Mouse (Mus musculus) MEL (cell line): ENCODE data around the gene Smad1. TPM values are rescaled to one million over a fixed set of nuclear protein-coding genes. Genes with fewer than 3 reads are reported as not detected.

Source experiments
- DNase-seq: peaks from one replicate; pipeline ENCODE4 v3.0.0; 2011; ENCODE audit warnings: low read depth, low spot score
- H3K27ac ChIP-seq: 2 replicates; pipeline ENCODE4 v1.5.1; 2012; ENCODE audit warnings: low read depth, mild to moderate bottlenecking, control low read depth, low read length, moderate library complexity; ENCODE audit not compliant: control insufficient read depth
- H3K27me3 ChIP-seq, 2 experiments: fragments of 150-350 bp in 1 of 2; sonication (generic) in 1 of 2; 2 replicates each; pipeline ENCODE4 v1.6.1; 2012; ENCODE audit warnings: low read length in 2 of 2, mild to moderate bottlenecking in 2 of 2, improper control_type of control experiment in 1 of 2, moderate library complexity in 1 of 2; ENCODE audit not compliant: insufficient read depth in 2 of 2, control insufficient read depth in 1 of 2
- H3K36me3 ChIP-seq, 2 experiments: 2 replicates each; pipeline ENCODE4 v1.6.1; 2012 to 2014; ENCODE audit warnings: low read length in 2 of 2, improper control_type of control experiment in 1 of 2, inconsistent platforms in 1 of 2, mild to moderate bottlenecking in 1 of 2; ENCODE audit not compliant: insufficient read depth in 2 of 2, control insufficient read depth in 1 of 2
- H3K4me1 ChIP-seq, 2 experiments: fragments of 150-350 bp in 1 of 2; sonication (generic) in 1 of 2; 2 replicates each; pipeline ENCODE4 v1.6.1; 2012; ENCODE audit warnings: low read length in 2 of 2, improper control_type of control experiment in 1 of 2, mild to moderate bottlenecking in 1 of 2; ENCODE audit not compliant: insufficient read depth in 2 of 2, control insufficient read depth in 1 of 2
- H3K4me3 ChIP-seq, 2 experiments: fragments of 150-350 bp in 1 of 2; sonication (generic) in 1 of 2; 2 replicates each; pipeline ENCODE4 v1.5.1; 2012; ENCODE audit warnings: low read depth in 2 of 2, low read length in 2 of 2, mild to moderate bottlenecking in 2 of 2, moderate library complexity in 2 of 2, control low read depth in 1 of 2, improper control_type of control experiment in 1 of 2; ENCODE audit not compliant: control insufficient read depth in 1 of 2, insufficient read depth in 1 of 2
- H3K79me2 ChIP-seq: 2 replicates; pipeline ENCODE4 v1.6.1; 2012; ENCODE audit warnings: mild to moderate bottlenecking, low read length, moderate library complexity; ENCODE audit not compliant: control insufficient read depth, poor library complexity, insufficient read depth
- H3K9ac ChIP-seq: 2 replicates; pipeline ENCODE4 v1.6.1; 2012; ENCODE audit warnings: low read depth, mild to moderate bottlenecking, control low read depth, low read length, moderate library complexity; ENCODE audit not compliant: control insufficient read depth, poor library complexity, severe bottlenecking
- H3K9me3 ChIP-seq: fragments of 150-350 bp; sonication (generic); replicated peaks from 2 replicates; pipeline ENCODE4 v1.6.1; 2012; ENCODE audit warnings: mild to moderate bottlenecking, low read length, improper control_type of control experiment, moderate library complexity; ENCODE audit not compliant: insufficient read depth
- BHLHE40 ChIP-seq: IDR thresholded peaks from 2 replicates; pipeline ENCODE4 v1.6.1; 2012; ENCODE audit warnings: low read depth, mild to moderate bottlenecking, inconsistent platforms, low read length, improper control_type of control experiment, borderline replicate concordance
- CHD1 ChIP-seq: IDR thresholded peaks from 2 replicates; pipeline ENCODE4 v1.6.1; 2012; ENCODE audit warnings: low read depth, mild to moderate bottlenecking, inconsistent platforms, low read length, improper control_type of control experiment
- CHD2 ChIP-seq: IDR thresholded peaks from 2 replicates; pipeline ENCODE4 v1.6.1; 2011; ENCODE audit warnings: low read length, improper control_type of control experiment
- E2F4 ChIP-seq: IDR thresholded peaks from 2 replicates; pipeline ENCODE4 v1.6.1; 2011; ENCODE audit warnings: low read depth, low read length, improper control_type of control experiment, borderline replicate concordance
- ETS1 ChIP-seq: IDR thresholded peaks from 2 replicates; pipeline ENCODE4 v1.6.1; 2012; ENCODE audit warnings: low read depth, mild to moderate bottlenecking, inconsistent platforms, low read length, improper control_type of control experiment, moderate library complexity
- GABPA ChIP-seq: IDR thresholded peaks from 2 replicates; pipeline ENCODE4 v1.6.1; 2012; ENCODE audit warnings: low read depth, mild to moderate bottlenecking, inconsistent platforms, low read length, improper control_type of control experiment, moderate library complexity
- HCFC1 ChIP-seq: IDR thresholded peaks from 2 replicates; pipeline ENCODE4 v1.6.1; 2012; ENCODE audit warnings: low read depth, mild to moderate bottlenecking, inconsistent platforms, low read length, improper control_type of control experiment, moderate library complexity
- KAT2A ChIP-seq: conservative IDR thresholded peaks from 2 replicates; pipeline ENCODE4 v1.6.1; 2012; ENCODE audit warnings: low read depth, low read length, improper control_type of control experiment, inconsistent platforms
- MAFK ChIP-seq: IDR thresholded peaks from 2 replicates; pipeline ENCODE4 v1.6.1; 2011; ENCODE audit warnings: low read depth, mild to moderate bottlenecking, low read length, improper control_type of control experiment, borderline replicate concordance
- MAX ChIP-seq: IDR thresholded peaks from 2 replicates; pipeline ENCODE4 v1.6.1; 2011; ENCODE audit warnings: low read length, improper control_type of control experiment
- MEF2A ChIP-seq: IDR thresholded peaks from 2 replicates; pipeline ENCODE4 v1.6.1; 2014; ENCODE audit warnings: low read depth, mild to moderate bottlenecking, inconsistent platforms, low read length, improper control_type of control experiment; ENCODE audit not compliant: poor library complexity, insufficient replicate concordance, severe bottlenecking; ENCODE audit errors: extremely low read depth
- NELFE ChIP-seq: IDR thresholded peaks from 2 replicates; pipeline ENCODE4 v1.6.1; 2011; ENCODE audit warnings: low read depth, low read length, improper control_type of control experiment
- POLR2A ChIP-seq, 2 experiments: IDR thresholded peaks; 2 replicates each; pipeline ENCODE4 v1.6.1; 2011 to 2012; ENCODE audit warnings: low read length in 2 of 2, mild to moderate bottlenecking in 2 of 2, control low read depth in 1 of 2, improper control_type of control experiment in 1 of 2, low read depth in 1 of 2, moderate library complexity in 1 of 2; ENCODE audit not compliant: control insufficient read depth in 1 of 2, insufficient read depth in 1 of 2, poor library complexity in 1 of 2
- POLR2AphosphoS5 ChIP-seq: IDR thresholded peaks from 2 replicates; pipeline ENCODE4 v1.6.1; 2012; ENCODE audit warnings: low read depth, borderline replicate concordance, mild to moderate bottlenecking, inconsistent platforms, low read length, moderate library complexity, mixed read lengths
- RCOR1 ChIP-seq: IDR thresholded peaks from 2 replicates; pipeline ENCODE4 v1.6.1; 2012; ENCODE audit warnings: low read depth, mild to moderate bottlenecking, inconsistent platforms, low read length, improper control_type of control experiment
- TBP ChIP-seq: IDR thresholded peaks from 2 replicates; pipeline ENCODE4 v1.8.0; 2011; ENCODE audit warnings: low read depth, low read length, improper control_type of control experiment
- TCF12 ChIP-seq: IDR thresholded peaks from 2 replicates; pipeline ENCODE4 v1.6.1; 2014; ENCODE audit warnings: low read depth, mild to moderate bottlenecking, inconsistent platforms, low read length, improper control_type of control experiment, moderate library complexity
- UBTF ChIP-seq: IDR thresholded peaks from 2 replicates; pipeline ENCODE4 v1.6.1; 2012; ENCODE audit warnings: low read depth, mild to moderate bottlenecking, inconsistent platforms, low read length, improper control_type of control experiment, moderate library complexity, borderline replicate concordance; ENCODE audit not compliant: insufficient read depth
- USF1 ChIP-seq: IDR thresholded peaks from 2 replicates; pipeline ENCODE4 v1.6.1; 2014; ENCODE audit warnings: low read depth, mild to moderate bottlenecking, inconsistent platforms, low read length, improper control_type of control experiment, moderate library complexity
- ZKSCAN1 ChIP-seq: IDR thresholded peaks from 2 replicates; pipeline ENCODE4 v1.6.1; 2012; ENCODE audit warnings: low read depth, mild to moderate bottlenecking, inconsistent platforms, low read length, improper control_type of control experiment, moderate library complexity
- polyA plus RNA-seq, 2 experiments: library from polyadenylated mRNA; stranded (reverse) in 1 of 2; unstranded in 1 of 2; fragments of >175 nt in 1 of 2; fragments of >200 nt in 1 of 2; gene quantifications; 2 replicates each; pipeline versions ENCODE4 v1.2.1 to v1.2.4; 2012; ENCODE audit warnings: low replicate concordance in 2 of 2, low read depth in 1 of 2; ENCODE audit not compliant: insufficient read length in 2 of 2, insufficient read depth in 1 of 2, missing spikeins in 1 of 2
- total RNA-seq: library from RNA; depleted of rRNA; stranded (reverse); fragments of 300-350 nt; gene quantifications from 2 replicates; pipeline ENCODE4 v1.2.3, GENCODE M21; 2012

Smad1 gene
- total and polyA plus RNA-seq, 3 experiments: 1.3 to 2.0 TPM; not detected in 1

DNA sequence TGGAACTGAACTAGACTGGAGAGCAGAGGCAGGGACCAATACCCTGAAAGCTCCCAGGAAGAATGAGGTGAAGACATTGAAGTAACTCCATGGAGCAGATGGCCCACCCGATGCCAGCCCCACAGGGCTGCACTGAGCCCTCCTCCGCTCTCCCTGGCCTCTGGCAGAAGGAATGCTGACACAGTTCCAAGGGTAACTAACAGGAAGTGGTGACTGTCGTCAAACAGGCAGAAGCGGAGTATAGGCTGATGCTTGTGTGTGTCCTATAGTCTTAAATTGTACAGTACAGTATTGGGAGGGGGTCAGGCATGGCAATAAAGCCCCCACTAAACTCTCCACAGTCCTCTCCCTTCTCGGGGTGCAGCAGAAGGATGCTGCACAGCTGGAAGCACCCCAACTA lies 24.9 kb downstream of the Smad1 start:
- TF ChIP-seq NELFE: 0 out of 2 replicates have a peak, but pooled peaks have one; percentile 19
- TF ChIP-seq ETS1: peak; percentile 15; the same call in 1 of the 2 replicates
- TF ChIP-seq E2F4: no peak
- Histone ChIP-seq H3K79me2 (no peaks in the 10 kb centered on the region), H3K9ac (peak overlapping the region; percentile 59), H3K27me3 (no peaks in the 10 kb centered on the region), H3K4me3 (peak overlapping the region; percentile 48 to 49), H3K36me3 (peaks cover 0 to 31% of the 10 kb centered on the region in 2 experiments; a peak in 2 of 4 replicates), H3K4me1 (peaks cover 18 to 38% of the 10 kb centered on the region in 2 experiments), H3K27ac (peak overlapping the region; percentile 88), H3K9me3 (no peaks in the 10 kb centered on the region)
- DNase-seq: peak; percentile 44

DNA sequence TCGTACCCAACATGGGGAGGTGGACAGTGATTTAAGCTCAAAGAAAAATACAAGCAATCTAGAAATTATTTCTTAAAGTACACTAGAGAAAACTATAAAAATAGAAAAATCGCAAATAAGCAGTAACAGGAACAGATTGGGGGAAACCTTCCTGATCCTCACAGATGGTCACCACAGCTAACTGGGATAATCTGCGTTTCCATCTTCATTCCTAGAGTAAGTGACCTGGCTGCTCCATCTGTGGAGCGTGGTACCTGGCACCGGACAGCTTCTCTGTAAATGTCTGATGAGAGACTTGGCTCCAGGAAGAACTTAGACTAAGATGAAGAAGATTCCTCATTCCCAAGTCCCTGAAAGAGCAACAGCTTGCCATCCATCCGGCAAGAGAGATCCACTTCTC lies 25.8 kb downstream of the Smad1 start:
- peak overlapping the region; percentile 88; the same call in 1 of the 2 replicates for H3K27ac ChIP-seq
- H3K79me2 ChIP-seq: no peaks in the 10 kb centered on the region

DNA sequence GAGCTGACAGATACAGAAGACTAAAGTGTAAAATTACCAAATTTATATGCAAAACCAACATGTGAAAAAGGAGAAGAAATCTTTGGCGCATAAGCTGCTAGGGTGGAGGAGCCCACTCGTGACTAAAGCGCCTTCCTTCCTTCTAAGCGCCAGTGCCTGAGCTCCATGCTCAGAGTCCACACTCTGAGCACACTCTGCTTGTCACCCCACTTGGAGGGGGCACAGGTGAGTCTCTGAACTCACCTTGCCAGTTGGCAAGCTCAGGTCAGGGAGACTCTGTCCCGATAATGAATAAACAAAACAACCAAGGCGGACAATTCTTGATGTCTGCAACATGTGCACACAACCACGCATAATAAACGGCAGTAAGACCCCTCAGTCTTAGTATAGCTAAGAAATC lies 26.4 kb downstream of the Smad1 start:
- Histone ChIP-seq H3K4me3 (no peak overlapping the region), H3K36me3 (peaks cover 0 to 31% of the 10 kb centered on the region in 2 experiments; a peak in 2 of 4 replicates), H3K4me1 (peaks cover 18 to 38% of the 10 kb centered on the region in 2 experiments), H3K79me2 (no peaks in the 10 kb centered on the region), H3K27me3 (no peaks in the 10 kb centered on the region), H3K27ac (no peak overlapping the region), H3K9me3 (no peaks in the 10 kb centered on the region), H3K9ac (no peak overlapping the region)
- DNase-seq: no peak
- TF ChIP-seq UBTF (no peak), POLR2A (IDR thresholded peaks at IDR 0.05; ENCODE audit: control insufficient read depth in 1 of 2, insufficient read depth in 1 of 2, low read depth in 1 of 2, low read length in 2 of 2, poor library complexity in 1 of 2) (no peak), E2F4 (no peak), BHLHE40 (no peak), CHD2 (no peak), MAFK (no peak), ZKSCAN1 (no peak), HCFC1 (no peak), KAT2A (no peak), MAX (no peak), CHD1 (no peak), TBP (no peak), MEF2A (no peak), GABPA (no peak), USF1 (no peak), TCF12 (no peak), RCOR1 (no peak)

More for the DNA sequence above, 25.8 kb downstream of the Smad1 start:
- H3K9me3 ChIP-seq: no peaks in the 10 kb centered on the region
- H3K36me3 ChIP-seq: peaks cover 0 to 31% of the 10 kb centered on the region in 2 experiments; a peak in 2 of 4 replicates
- no peak for DNase-seq
- H3K27me3 ChIP-seq: no peaks in the 10 kb centered on the region
- H3K4me3 ChIP-seq: no peak overlapping the region
- no peak overlapping the region for H3K9ac ChIP-seq
- H3K4me1 ChIP-seq: peaks cover 18 to 38% of the 10 kb centered on the region in 2 experiments
- TF ChIP-seq POLR2AphosphoS5 (no peak), RCOR1 (0 out of 2 replicates have a peak, but pooled peaks have one; percentile 22)
